Mouse (Mus musculus) skeletal muscle tissue, adult 2 months (tissue): ENCODE results near the gene Hist1h3h.
"Not testable (repeated sequence)": the region's sequence is repeated elsewhere in the genome, so short reads cannot be mapped to it uniquely, and the experiment has no call there.

Experiments
- DNase-seq: peaks from one replicate; pipeline ENCODE4 v3.0.0-alpha.2; 2012; ENCODE audit warnings: low read depth, low spot score

Hist1h3h gene

DNA sequence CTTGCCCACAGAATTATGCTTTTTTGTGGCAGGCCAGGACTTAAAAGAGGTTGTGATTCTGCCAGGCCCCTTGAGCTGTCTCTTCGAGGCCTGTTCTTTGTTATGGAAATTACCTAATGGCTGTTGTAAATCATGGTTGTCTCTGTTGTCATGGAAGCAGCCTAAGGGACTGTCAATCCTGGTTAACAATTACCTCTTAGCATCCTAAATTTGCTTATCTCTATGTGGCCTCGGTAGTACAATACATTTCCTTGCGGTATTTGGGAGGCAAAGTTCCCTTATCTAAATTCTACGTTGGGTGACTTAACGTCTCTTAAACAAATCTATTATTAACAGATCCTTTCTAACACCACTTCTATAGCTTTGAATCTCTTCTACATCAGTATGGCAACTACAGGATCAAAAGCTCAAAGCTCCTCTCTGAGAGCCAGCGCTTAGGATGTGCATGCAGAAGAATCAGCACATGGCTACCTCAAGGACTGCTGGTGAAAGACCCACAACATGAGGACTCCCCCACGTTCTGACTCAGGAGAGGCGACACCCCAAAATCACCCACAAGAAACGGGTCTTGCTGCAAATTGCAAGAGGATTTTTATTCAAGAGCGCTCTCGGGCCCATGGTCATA is 10.6 kb downstream of the Hist1h3h start:
- DNase-seq: no peak

DNA sequence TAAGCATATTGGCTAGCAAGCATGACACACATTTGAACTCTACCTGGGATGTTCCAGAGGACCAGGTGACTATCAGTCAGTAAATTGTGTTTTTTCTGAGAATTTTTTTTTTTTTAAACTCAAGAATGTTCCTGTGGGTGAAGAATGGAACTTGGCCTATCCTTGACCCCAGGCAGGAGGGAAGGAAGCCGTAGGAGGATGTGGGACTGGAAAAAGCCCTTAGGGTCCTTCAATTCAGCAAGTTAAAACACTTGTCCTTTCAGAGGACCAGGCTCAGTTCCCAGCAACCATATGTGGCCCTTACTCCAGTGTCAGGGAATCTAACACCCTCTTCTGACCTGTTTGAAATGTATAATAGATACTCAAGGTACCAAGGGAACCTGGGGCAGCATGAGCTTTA is 12.1 kb downstream of the Hist1h3h start:
- no peak for DNase-seq

DNA sequence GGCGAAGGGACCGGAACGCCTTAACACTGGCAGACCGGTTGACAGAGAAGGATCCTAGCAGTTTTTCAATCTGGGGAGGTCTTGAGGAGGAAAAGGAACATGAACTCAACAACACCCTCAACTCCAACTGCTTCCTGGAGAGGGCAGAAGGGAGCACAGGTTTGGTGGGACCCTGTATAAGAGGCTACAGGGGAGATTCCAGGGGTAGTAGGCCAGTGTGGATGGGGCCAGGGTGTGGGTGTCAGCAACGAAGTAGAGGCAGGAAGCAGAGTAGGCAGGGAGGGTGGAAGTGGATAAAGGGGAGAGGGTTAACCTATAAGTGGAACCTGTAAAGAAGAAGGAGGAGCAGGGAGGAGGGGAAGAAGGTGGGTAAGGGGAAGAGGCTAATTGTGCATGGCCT is 16.0 kb downstream of the Hist1h3h start:
- DNase-seq: no peak

GRCm38 (mm10) chr13:21734010-21734905 is 16.8 kb downstream of the Hist1h3h start:
- DNase-seq: peak; percentile 66

- DNase-seq: peak; percentile 50
Measured at GRCm38 (mm10) chr13:21734906-21735767, 17.7 kb downstream of the Hist1h3h start, which contains the start of gene Hist1h4j. TSS of gene Hist1h4j (plus strand) at chr13:21735064.

DNA sequence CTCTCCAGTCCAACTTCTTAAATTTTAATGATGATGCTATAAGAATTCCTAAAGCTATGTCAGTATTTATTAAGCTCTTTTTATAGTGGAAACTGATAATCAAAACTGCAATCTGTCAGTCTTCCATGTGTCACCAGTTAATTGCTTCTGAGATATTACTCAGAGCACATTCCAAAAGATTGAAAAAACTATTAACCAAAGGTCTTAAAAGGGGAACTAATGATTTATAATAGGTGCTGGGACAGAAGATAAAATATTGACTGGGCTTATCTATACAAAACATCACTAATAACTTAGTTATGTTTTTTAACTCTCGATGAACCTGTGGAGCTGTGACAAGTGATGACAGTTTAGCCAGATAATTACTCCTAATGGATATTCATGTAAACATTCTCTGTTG is 27.5 kb downstream of the Hist1h3h start:
- no peak for DNase-seq

- no peak for DNase-seq
Measured at GRCm38 (mm10) chr13:21749387-21750158, 32.1 kb downstream of the Hist1h3h start.

DNA sequence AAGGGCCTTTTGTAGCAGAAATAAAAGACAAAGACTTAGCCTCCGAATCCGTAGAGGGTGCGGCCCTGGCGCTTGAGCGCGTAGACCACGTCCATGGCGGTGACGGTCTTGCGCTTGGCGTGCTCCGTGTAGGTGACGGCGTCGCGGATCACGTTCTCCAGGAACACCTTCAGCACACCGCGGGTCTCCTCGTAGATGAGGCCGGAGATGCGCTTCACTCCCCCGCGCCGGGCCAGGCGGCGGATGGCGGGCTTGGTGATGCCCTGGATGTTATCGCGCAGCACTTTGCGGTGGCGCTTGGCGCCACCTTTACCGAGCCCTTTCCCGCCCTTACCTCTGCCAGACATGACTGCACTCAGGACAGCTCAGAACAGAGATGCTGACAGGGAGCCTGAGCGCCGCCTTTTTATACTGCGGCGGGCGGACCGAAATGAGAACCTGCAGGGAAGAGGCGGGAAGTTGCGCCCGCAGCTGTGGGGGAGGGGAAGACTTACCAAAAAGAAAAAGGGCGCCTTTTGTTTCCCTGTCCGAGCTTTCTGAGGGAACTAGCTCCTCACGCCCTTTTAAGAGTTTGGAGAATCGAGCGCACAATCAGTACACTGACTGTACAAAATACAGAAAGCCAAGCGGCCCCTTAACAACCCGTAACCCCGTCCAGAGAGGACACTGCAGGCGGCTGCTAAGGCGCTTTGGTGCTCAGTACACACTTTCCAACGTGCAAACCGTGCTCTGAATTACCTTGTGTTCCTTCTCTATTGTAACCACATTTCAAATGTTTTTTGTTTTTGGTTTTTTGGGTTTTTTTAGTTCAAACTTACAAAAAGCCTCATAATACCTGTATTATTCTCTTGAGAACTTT is 32.9 kb downstream of the Hist1h3h start, which contains the start of gene Hist1h4k:
Gene Hist1h4k, minus strand, starts transcription at position 347 of the 859 bp plus-strand sequence.
- DNase-seq: peak; percentile 68

- DNase-seq: no peak
Measured at GRCm38 (mm10) chr13:21751417-21751816, 34.0 kb downstream of the Hist1h3h start.

DNA sequence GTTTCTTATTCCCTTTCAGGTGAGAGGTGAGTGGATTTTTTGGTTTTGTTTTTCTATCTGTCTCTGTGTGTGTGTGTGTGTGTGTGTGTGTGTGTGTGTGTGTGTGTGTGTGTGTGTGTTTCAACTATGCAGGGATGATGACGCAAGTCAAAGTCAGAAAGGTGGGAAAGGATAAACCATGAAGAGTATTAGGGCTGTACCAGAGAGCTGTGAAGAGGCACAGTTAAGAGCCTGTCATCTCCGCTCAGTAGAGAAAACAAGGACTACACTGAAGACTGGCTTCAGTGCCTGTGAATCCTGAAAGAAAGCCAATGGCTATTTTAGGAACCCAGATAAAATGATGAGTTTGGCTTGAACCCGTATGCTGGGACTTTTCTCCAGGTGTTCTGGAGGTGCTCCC is 34.4 kb downstream of the Hist1h3h start:
- no peak for DNase-seq

- DNase-seq: no peak
Measured at GRCm38 (mm10) chr13:21752356-21752755, 34.9 kb downstream of the Hist1h3h start.

DNA sequence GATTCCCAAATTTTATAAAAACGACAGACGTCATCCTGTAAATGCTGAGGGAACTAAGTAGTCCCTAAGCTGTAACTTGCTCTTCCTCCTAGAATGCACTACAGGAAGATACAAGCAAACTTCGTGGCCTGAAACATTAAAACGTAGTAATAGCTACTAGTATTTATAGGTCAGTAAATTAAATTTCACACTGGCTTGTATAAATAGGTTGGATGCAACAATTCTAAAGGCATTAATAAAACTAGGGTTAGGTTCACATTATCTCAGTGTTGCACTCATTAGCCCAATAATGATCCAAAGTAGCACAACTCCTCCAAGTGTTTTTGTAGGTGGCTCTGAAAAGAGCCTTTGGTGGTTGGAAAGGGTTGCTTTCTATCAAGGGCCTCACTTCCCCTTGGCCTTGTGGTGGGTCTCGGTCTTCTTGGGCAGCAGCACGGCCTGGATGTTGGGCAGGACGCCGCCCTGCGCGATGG is 35.6 kb downstream of the Hist1h3h start:
- no peak for DNase-seq

DNA sequence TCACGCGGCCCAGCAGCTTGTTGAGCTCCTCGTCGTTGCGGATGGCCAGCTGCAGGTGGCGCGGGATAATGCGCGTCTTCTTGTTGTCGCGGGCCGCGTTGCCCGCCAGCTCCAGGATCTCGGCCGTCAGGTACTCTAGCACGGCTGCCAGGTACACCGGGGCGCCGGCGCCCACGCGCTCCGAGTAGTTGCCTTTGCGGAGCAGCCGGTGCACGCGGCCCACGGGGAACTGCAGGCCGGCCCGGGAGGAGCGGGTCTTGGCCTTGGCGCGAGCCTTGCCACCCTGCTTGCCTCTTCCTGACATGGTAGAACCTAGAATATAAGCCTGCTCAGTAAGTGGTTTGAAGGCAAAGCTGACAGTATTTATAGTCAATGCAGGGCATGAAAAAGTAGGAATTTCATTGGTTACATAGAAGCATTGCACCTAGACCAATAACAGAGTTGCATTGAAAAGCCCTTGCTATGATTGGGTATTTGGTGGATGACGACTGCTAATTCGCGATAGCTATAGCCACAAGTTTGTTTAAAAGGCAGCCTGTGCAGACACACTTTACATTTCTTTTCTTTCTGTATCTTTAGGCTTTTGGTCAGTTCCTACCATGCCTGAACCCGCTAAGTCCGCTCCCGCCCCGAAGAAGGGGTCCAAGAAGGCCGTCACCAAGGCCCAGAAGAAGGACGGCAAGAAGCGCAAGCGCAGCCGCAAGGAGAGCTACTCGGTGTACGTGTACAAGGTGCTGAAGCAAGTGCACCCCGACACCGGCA is 36.2 kb downstream of the Hist1h3h start, which contains the start of the genes Hist1h2ak and Hist1h2bn:
Gene Hist1h2ak, minus strand, starts transcription at position 304 of the 762 bp plus-strand sequence.
Gene Hist1h2bn, plus strand, starts transcription at position 600 of the 762 bp plus-strand sequence.
- DNase-seq: peak; percentile 90

DNA sequence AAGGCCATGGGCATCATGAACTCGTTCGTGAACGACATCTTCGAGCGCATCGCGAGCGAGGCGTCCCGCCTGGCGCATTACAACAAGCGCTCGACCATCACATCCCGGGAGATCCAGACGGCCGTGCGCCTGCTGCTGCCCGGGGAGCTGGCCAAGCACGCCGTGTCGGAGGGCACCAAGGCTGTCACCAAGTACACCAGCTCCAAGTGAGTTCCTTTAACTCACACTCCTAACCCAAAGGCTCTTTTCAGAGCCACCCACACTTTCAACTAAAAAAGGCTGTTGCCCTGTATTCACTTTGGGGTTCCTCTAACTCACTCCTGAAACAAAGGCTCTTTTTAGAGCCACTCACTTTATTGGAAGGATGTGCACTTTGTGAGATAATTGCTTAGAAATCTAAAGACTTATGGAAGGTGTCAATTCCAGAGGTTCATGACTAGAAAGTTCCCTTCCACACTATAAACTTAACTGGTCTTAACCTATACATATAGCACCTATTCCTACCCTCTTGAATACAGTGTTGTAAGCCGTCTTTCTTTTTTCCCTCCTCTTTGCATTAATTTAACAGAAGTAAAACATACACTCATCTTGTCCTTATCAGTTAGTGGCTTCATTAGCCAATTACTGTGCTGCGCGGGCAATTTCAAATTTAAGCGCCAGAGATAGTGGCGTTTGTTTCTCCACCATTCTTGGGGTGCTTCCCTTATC is 37.0 kb downstream of the Hist1h3h start:
- not testable (repeated sequence) for DNase-seq

DNA sequence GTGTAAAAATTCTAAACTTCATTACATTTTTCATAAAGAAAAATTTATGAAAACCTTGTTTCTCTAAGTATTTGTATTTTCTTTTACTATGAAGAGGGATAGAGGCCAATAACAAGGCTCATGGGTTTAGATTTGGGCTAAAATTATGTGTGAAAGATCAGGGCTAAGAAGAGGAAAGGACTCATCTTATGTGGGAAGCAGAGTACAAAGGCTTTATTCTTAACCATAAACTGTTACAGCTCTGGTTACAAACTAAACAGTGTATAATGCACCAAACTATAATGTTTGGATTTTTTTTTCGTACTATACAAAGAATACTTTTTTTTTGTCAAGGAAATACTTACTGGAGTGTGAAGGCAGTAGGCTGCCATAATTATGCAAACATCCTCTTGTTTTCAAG is 38.2 kb downstream of the Hist1h3h start:
- no peak for DNase-seq
